Mouse (Mus musculus) thymus, adult 2 months (tissue): ENCODE measurements at regions not wholly inside any gene's neighbourhood (a gene's known extent, or its start where the extent isn't known, plus 50 kb on each side); places are given as distances from the start of the nearest gene placed in this dataset.

Source experiments
- DNase-seq: peaks from one replicate; pipeline ENCODE4 v3.0.0; 2021
- H3K27ac ChIP-seq: fragments of 200-500 bp; 2 replicates; pipeline ENCODE4 v1.5.1; 2012; ENCODE audit warnings: low read length, control low read depth; ENCODE audit not compliant: control insufficient read depth, insufficient read depth
- H3K27me3 ChIP-seq: fragments of 200-500 bp; 2 replicates; pipeline ENCODE4 v1.6.1; 2012; ENCODE audit warnings: mild to moderate bottlenecking, low read length, moderate library complexity, mixed read lengths; ENCODE audit not compliant: control insufficient read depth, insufficient read depth
- H3K36me3 ChIP-seq: fragments of 200-500 bp; 2 replicates; pipeline ENCODE4 v1.6.1; 2012; ENCODE audit warnings: mild to moderate bottlenecking, low read length, moderate library complexity; ENCODE audit not compliant: control insufficient read depth, insufficient read depth
- H3K4me1 ChIP-seq: fragments of 200-500 bp; replicated peaks from 2 replicates; pipeline ENCODE4 v1.6.1; 2012; ENCODE audit warnings: low read length; ENCODE audit not compliant: control insufficient read depth, insufficient read depth
- H3K4me3 ChIP-seq: fragments of 200-500 bp; 2 replicates; pipeline ENCODE4 v1.5.1; 2012; ENCODE audit warnings: mild to moderate bottlenecking, low read length, control low read depth, moderate library complexity; ENCODE audit not compliant: control insufficient read depth, insufficient read depth
- CTCF ChIP-seq: fragments of 200-500 bp; IDR thresholded peaks from 2 replicates; pipeline ENCODE4 v1.5.1; 2012; ENCODE audit warnings: mild to moderate bottlenecking, control low read depth, low read length, moderate library complexity, borderline replicate concordance; ENCODE audit not compliant: control insufficient read depth, poor library complexity, insufficient read depth; ENCODE audit errors: extremely low read depth
- POLR2A ChIP-seq: fragments of 200-500 bp; IDR thresholded peaks from 2 replicates; pipeline ENCODE4 v1.6.1; 2012; ENCODE audit warnings: mild to moderate bottlenecking, low read length, control low read depth, moderate library complexity; ENCODE audit not compliant: control insufficient read depth, poor library complexity, insufficient read depth; ENCODE audit errors: extremely low read depth
- WGBS: fragments of 180-500 bp; shearing (Covaris S2); methylation state at CpG from one replicate; pipeline ENCODE4 v1.1.7; 2018; 5-methylcytosine and 5-hydroxymethylcytosine counted together

DNA sequence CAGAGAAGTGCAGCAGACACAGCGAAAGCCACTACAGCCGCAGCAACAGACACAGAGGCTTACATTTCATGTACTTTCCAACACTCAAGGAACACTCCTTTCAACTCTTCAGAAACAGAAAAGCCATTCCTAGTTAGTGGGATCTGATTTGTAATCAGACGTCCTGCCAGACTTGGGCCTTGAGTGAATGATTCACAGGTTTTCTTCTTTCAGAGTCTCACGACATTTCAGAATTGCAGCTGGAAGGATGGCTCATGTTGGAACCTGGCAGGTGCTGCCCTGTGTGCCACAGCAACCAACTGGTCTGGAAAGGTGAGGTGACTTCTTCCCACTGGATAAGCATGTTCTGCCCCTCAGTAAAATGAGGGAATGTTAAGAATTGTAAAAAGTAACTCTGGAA is 149.8 kb upstream of the Zfp706 start:
- no peak overlapping the region for H3K27ac ChIP-seq
- no peak for TF ChIP-seq POLR2A
- no peak for TF ChIP-seq CTCF
- H3K4me3 ChIP-seq, result no peak overlapping the region
- no peak for DNase-seq
- H3K4me1 ChIP-seq, result no peaks in the 10 kb centered on the region
- no peaks in the 10 kb centered on the region for H3K36me3 ChIP-seq
- no peaks in the 10 kb centered on the region for H3K27me3 ChIP-seq
- WGBS, result 90% methylated on average over 4 of the region's 4 CpGs

DNA sequence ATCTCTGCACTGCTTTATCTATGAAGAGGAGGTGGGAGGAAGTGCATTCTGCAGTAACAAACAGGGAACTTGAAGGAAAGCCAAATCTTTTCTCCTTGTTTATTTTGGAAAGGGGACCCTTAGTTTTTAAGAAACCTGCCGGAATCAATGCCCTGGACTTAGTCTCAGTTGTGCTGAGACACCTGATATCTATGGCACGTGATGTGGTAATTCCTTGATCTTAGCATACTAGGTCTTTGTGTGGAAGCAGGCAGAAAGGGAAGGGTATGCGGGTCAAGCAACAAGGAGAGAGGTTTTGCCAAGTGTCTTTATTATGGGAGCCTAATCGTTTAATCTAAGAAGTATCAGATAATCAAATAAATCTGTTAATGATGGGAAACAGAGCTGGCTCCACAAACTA is 147.4 kb upstream of the Zfp706 start:
- TF ChIP-seq POLR2A (no peak), CTCF (no peak)
- H3K27me3 ChIP-seq, result no peaks in the 10 kb centered on the region
- 86% methylated on average over 4 of the region's 4 CpGs for WGBS

DNA sequence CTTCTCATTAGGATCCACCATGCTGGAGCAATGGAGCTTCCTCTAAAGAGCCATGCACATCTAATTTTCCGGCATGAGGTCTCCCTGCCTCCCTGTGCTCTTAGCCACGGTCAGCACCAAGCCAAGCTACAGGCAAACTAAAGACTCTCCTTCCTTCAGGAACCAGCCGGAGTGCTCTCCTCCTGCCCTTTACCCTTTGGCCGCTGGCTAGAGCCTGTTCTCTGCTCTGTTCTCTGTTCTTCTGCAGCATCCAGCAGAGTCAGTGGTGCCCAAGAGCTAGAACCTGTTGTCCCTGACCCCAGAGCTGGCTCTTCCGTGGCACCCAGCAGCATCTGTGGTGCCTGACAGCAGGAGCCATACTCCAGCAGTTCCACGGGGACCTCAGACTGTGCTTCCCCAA is 145.6 kb upstream of the Zfp706 start:
- H3K4me3 ChIP-seq, result no peak overlapping the region
- DNase-seq, result no peak
- 93% methylated on average over 6 of the region's 6 CpGs for WGBS
- no peak overlapping the region for H3K27ac ChIP-seq
- H3K27me3 ChIP-seq, result no peaks in the 10 kb centered on the region
- no peaks in the 10 kb centered on the region for H3K4me1 ChIP-seq
- H3K36me3 ChIP-seq, result no peaks in the 10 kb centered on the region
- TF ChIP-seq CTCF, result no peak
- no peak for TF ChIP-seq POLR2A

More for the DNA sequence above, 147.4 kb upstream of the Zfp706 start:
- no peak overlapping the region for H3K27ac ChIP-seq
- H3K4me1 ChIP-seq, result no peaks in the 10 kb centered on the region
- DNase-seq, result no peak
- H3K36me3 ChIP-seq, result no peaks in the 10 kb centered on the region
- H3K4me3 ChIP-seq, result no peak overlapping the region

DNA sequence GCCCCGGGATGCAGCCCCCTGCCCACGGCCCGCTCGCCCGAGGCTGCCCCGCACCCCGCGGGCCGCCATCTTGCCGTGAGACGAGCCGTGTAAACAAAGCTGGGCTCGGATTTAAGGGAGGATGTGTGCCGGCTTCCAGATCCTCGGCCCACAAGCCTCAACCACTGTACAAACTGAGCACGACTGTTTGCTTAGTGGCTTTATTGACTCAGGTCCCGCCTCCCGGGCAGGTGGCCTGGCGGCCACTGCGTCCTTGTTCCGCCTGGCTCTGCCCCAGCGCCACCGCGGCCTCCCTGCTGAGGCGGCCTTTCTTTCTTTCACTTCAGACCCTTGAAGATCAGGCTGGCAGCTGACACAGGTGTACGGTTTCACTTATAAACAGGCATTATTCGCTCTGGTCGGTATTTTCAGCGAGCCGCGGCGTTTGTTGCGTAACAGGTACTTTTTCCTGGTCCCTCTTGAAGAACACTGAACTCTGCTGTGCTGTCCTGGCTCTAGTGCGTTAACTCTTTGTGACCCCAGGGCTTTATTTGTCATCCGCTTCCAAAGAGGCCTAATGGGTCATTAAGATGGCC is 128.1 kb upstream of the Zfp706 start:
- TF ChIP-seq POLR2A (no peak), CTCF (no peak)
- 16% methylated on average over 35 of the region's 35 CpGs for WGBS
- peak; percentile 46 for DNase-seq
- Histone ChIP-seq H3K27ac (peak overlapping the region; percentile 14), H3K4me1 (peaks cover 10% of the 10 kb centered on the region), H3K36me3 (no peaks in the 10 kb centered on the region), H3K27me3 (no peaks in the 10 kb centered on the region), H3K4me3 (peak overlapping the region; percentile 54)

DNA sequence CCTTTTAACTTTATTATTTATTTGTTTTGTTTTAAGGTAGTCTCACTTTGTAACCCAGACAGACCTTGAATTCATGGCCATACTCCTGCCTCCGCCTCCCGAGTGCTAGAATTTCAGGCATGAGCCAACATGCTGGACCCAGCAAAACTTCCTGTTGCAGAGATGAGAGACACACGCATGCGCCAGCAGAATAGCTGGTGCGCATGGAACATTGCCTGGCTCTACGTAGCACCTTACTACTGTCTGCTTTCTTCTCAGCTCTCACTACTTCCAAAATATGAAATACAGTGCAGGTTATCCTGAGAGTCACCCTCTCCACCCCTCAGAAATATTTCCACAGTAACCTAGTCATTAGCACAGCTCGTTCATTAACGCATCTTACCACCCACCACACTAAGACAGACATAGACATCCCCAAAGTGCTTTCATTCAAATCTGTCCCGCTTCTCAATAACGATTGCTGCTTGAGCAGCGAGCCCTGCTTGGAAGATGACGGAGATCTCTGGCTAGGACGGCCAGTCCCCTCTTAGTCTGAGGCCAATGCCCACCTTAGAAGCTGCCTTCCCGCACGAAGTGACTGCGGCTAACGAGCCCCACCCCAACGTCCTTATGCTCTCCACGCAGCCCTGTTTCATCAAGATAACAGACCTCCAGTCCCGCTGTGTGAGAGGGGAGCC is 127.5 kb upstream of the Zfp706 start:
- Histone ChIP-seq H3K27ac (no peak overlapping the region), H3K27me3 (no peaks in the 10 kb centered on the region), H3K4me1 (peaks cover 10% of the 10 kb centered on the region), H3K36me3 (no peaks in the 10 kb centered on the region), H3K4me3 (peak overlapping the region; percentile 54)
- no peak for DNase-seq
- TF ChIP-seq CTCF (no peak), POLR2A (no peak)
- WGBS, result 51% methylated on average over 20 of the region's 20 CpGs

DNA sequence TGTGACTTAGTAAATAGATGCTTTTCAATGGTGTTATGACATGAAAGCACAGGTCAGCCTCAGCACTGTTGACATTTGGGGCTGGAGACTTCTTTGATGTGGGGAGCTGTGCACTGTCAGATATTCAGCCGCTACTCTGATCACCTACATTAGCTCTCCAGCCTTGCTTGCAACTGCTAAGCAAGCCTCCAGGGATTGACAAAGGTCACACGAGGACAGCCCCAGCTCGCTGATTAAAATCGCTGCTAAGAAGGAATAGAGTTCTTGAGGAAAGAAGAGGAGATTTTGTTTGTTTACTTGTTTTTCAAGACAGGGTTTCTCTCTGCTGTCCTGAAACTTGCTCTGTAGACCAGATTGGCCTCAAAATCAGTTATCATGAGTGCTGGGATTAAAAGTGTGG is 126.8 kb upstream of the Zfp706 start:
- whole genome bisulfite sequencing, result 85% methylated on average over 4 of the region's 4 CpGs
- TF ChIP-seq POLR2A (no peak), CTCF (no peak)
- DNase-seq, result no peak
- Histone ChIP-seq H3K4me3 (no peak overlapping the region), H3K27ac (no peak overlapping the region), H3K36me3 (no peaks in the 10 kb centered on the region), H3K27me3 (no peaks in the 10 kb centered on the region), H3K4me1 (peaks cover 10% of the 10 kb centered on the region)
